Mouse (Mus musculus) hindbrain, embryonic 15.5 days (tissue): ENCODE data around the gene Gm5089. TPM values are rescaled to one million over a fixed set of nuclear protein-coding genes. Genes with fewer than 3 reads are reported as not detected.

Experiments used
- ATAC-seq: fragments of 200-750 bp; cut with Nextera tagmentation; 2 replicates; pipeline ENCODE4 v1.8.0; 2017; ENCODE audit warnings: low read depth, moderate number of reproducible peaks, moderate TSS enrichment; ENCODE audit not compliant: low FRiP score
- H3K27ac ChIP-seq: fragments of 300-500 bp; sonication (generic); replicated peaks from 2 replicates; pipeline ENCODE4 v1.5.1; 2015; ENCODE audit warnings: mild to moderate bottlenecking, inconsistent platforms
- H3K27me3 ChIP-seq: fragments of 300-500 bp; sonication (generic); 2 replicates; pipeline ENCODE4 v1.6.1; 2015; ENCODE audit warnings: control low read depth, inconsistent platforms
- H3K36me3 ChIP-seq: fragments of 300-500 bp; sonication (generic); 2 replicates; pipeline ENCODE4 v1.6.1; 2015; ENCODE audit warnings: control low read depth, inconsistent platforms
- H3K4me1 ChIP-seq: fragments of 300-500 bp; sonication (generic); replicated peaks from 2 replicates; pipeline ENCODE4 v1.6.1; 2015; ENCODE audit warnings: control low read depth, inconsistent platforms
- H3K4me2 ChIP-seq: fragments of 300-500 bp; sonication (generic); 2 replicates; pipeline ENCODE4 v1.6.1; 2015; ENCODE audit warnings: moderate library complexity, mild to moderate bottlenecking, inconsistent platforms
- H3K4me3 ChIP-seq: fragments of 300-500 bp; sonication (generic); 2 replicates; pipeline ENCODE4 v1.5.1; 2015; ENCODE audit warnings: mild to moderate bottlenecking, inconsistent platforms
- H3K9ac ChIP-seq: fragments of 300-500 bp; sonication (generic); 2 replicates; pipeline ENCODE4 v1.6.1; 2015; ENCODE audit warnings: inconsistent platforms
- H3K9me3 ChIP-seq: fragments of 300-500 bp; sonication (generic); 2 replicates; pipeline ENCODE4 v1.6.1; 2016; ENCODE audit warnings: control low read depth, inconsistent platforms
- WGBS: fragments of 180-500 bp; shearing (Covaris S2); methylation state at CpG from one replicate; pipeline ENCODE4 v1.1.7; 2015; 5-methylcytosine and 5-hydroxymethylcytosine counted together
- polyA plus RNA-seq: library from polyadenylated mRNA; unstranded; fragments of >200 nt; fragmentation: Nextera tagmentation; extraction: Ambion mirVana; gene quantifications from 2 replicates; pipeline ENCODE4 v1.2.1, GENCODE M21; 2015

Gm5089 gene
- polyA plus RNA-seq, 1 experiment from 2014 or later: 2.4 TPM

- ATAC-seq: no peak
- Histone ChIP-seq H3K27ac (peak overlapping the region; percentile 97), H3K36me3 (no peaks in the 10 kb centered on the region), H3K4me1 (peaks cover 15% of the 10 kb centered on the region), H3K4me2 (peak overlapping the region; percentile 55), H3K27me3 (peaks cover 30% of the 10 kb centered on the region), H3K9ac (peak overlapping the region; percentile 59), H3K4me3 (peak overlapping the region; percentile 55), H3K9me3 (no peaks in the 10 kb centered on the region)
- under 1% methylated on average over 61 of the region's 62 CpGs for WGBS
Observed at GRCm38 (mm10) chr14:122476041-122476821, 25.3 kb upstream of the Gm5089 start.

- Histone ChIP-seq H3K9me3 (no peaks in the 10 kb centered on the region), H3K27me3 (peaks cover 34% of the 10 kb centered on the region), H3K4me1 (peaks cover 15% of the 10 kb centered on the region), H3K4me2 (peak overlapping the region; percentile 55), H3K4me3 (peak overlapping the region; percentile 55), H3K27ac (peak overlapping the region; percentile 97), H3K36me3 (no peaks in the 10 kb centered on the region), H3K9ac (peak overlapping the region; percentile 59)
- ATAC-seq: peak; percentile 12; the same call in 1 of the 2 replicates
- WGBS: under 1% methylated on average over 64 of the region's 65 CpGs
Observed at GRCm38 (mm10) chr14:122475557-122476040, 24.7 kb upstream of the Gm5089 start.

GRCm38 (mm10) chr14:122474891-122475556 is 24.1 kb upstream of the Gm5089 start, which contains the start of gene Zic2:
Zic2 (plus strand) TSS chr14:122475435.
- Histone ChIP-seq H3K4me2 (peak within 1 kb of the TSS; percentile 55), H3K9ac (peak within 1 kb of the TSS; percentile 59), H3K27ac (peak within 1 kb of the TSS; percentile 97), H3K36me3 (no peaks in the 10 kb centered on the region), H3K27me3 (peaks cover 34% of the 10 kb centered on the region), H3K4me3 (peak within 1 kb of the TSS; percentile 55), H3K4me1 (peaks cover 15% of the 10 kb centered on the region), H3K9me3 (no peaks in the 10 kb centered on the region)
- peak; percentile 82 for ATAC-seq
- under 1% methylated on average over 46 of the region's 73 CpGs for WGBS

- peak overlapping the region; percentile 97 for H3K27ac ChIP-seq
- H3K9ac ChIP-seq: peak overlapping the region; percentile 54
- peak overlapping the region; percentile 55 for H3K4me2 ChIP-seq
- WGBS: 1% methylated on average over 57 of the region's 57 CpGs
- H3K4me1 ChIP-seq: peaks cover 15% of the 10 kb centered on the region
- peaks cover 42% of the 10 kb centered on the region for H3K27me3 ChIP-seq
- no peaks in the 10 kb centered on the region for H3K9me3 ChIP-seq
- H3K4me3 ChIP-seq: peak overlapping the region; percentile 55
- no peaks in the 10 kb centered on the region for H3K36me3 ChIP-seq
- ATAC-seq: peak; percentile 82
Observed at GRCm38 (mm10) chr14:122474041-122474890, 23.4 kb upstream of the Gm5089 start.

- WGBS: 5% methylated on average over 17 of the region's 17 CpGs
- no peak for ATAC-seq
- H3K9ac ChIP-seq: peak overlapping the region; percentile 39; the same call in 1 of the 2 replicates
Observed at GRCm38 (mm10) chr14:122473211-122473751, 22.4 kb upstream of the Gm5089 start.

GRCm38 (mm10) chr14:122472647-122473046 is 21.7 kb upstream of the Gm5089 start:
- no peak for ATAC-seq
- peaks cover 46% of the 10 kb centered on the region for H3K27me3 ChIP-seq
- peaks cover 15% of the 10 kb centered on the region for H3K4me1 ChIP-seq
- 14% methylated on average over 5 of the region's 5 CpGs for WGBS
- H3K9ac ChIP-seq: peak overlapping the region; percentile 39; the same call in 1 of the 2 replicates
- H3K36me3 ChIP-seq: no peaks in the 10 kb centered on the region
- peak overlapping the region; percentile 55 for H3K4me2 ChIP-seq
- H3K9me3 ChIP-seq: no peaks in the 10 kb centered on the region
- peak overlapping the region; percentile 97 for H3K27ac ChIP-seq
- peak overlapping the region; percentile 55 for H3K4me3 ChIP-seq

More at GRCm38 (mm10) chr14:122473211-122473751, 22.4 kb upstream of the Gm5089 start:
- Histone ChIP-seq H3K36me3 (no peaks in the 10 kb centered on the region), H3K27ac (peak overlapping the region; percentile 97), H3K4me1 (peaks cover 15% of the 10 kb centered on the region), H3K9me3 (no peaks in the 10 kb centered on the region), H3K27me3 (peaks cover 44% of the 10 kb centered on the region), H3K4me2 (peak overlapping the region; percentile 55), H3K4me3 (peak overlapping the region; percentile 55)

GRCm38 (mm10) chr14:122472161-122472560 is 21.2 kb upstream of the Gm5089 start:
- Histone ChIP-seq H3K4me2 (peak overlapping the region; percentile 55), H3K9ac (peak overlapping the region; percentile 39; the same call in 1 of the 2 replicates), H3K9me3 (no peaks in the 10 kb centered on the region), H3K27ac (peak overlapping the region; percentile 97), H3K27me3 (peaks cover 50% of the 10 kb centered on the region), H3K36me3 (no peaks in the 10 kb centered on the region), H3K4me1 (peaks cover 15% of the 10 kb centered on the region), H3K4me3 (peak overlapping the region; percentile 55)
- no peak for ATAC-seq
- WGBS: 2% methylated on average over 13 of the region's 13 CpGs

GRCm38 (mm10) chr14:122471449-122472085 is 20.7 kb upstream of the Gm5089 start:
- Histone ChIP-seq H3K9ac (no peak overlapping the region), H3K36me3 (no peaks in the 10 kb centered on the region), H3K4me3 (peak overlapping the region; percentile 55; the same call in 1 of the 2 replicates), H3K27me3 (peaks cover 55% of the 10 kb centered on the region), H3K27ac (peak overlapping the region; percentile 78), H3K4me2 (peak overlapping the region; percentile 55), H3K9me3 (no peaks in the 10 kb centered on the region), H3K4me1 (peaks cover 15% of the 10 kb centered on the region)
- ATAC-seq: no peak
- 11% methylated on average over 31 of the region's 31 CpGs for WGBS

- 6% methylated on average over 28 of the region's 28 CpGs for WGBS
- H3K36me3 ChIP-seq: no peaks in the 10 kb centered on the region
- peaks cover 10% of the 10 kb centered on the region for H3K4me1 ChIP-seq
- no peak for ATAC-seq
- H3K9ac ChIP-seq: no peak overlapping the region; the same call in 1 of the 2 replicates
- peak overlapping the region; percentile 31 for H3K27ac ChIP-seq
- H3K4me2 ChIP-seq: peak overlapping the region; percentile 43
- H3K27me3 ChIP-seq: peaks cover 60% of the 10 kb centered on the region
- H3K9me3 ChIP-seq: no peaks in the 10 kb centered on the region
- H3K4me3 ChIP-seq: no peak overlapping the region; the same call in 1 of the 2 replicates
Observed at GRCm38 (mm10) chr14:122468971-122469755, 18.2 kb upstream of the Gm5089 start.
